Mouse (Mus musculus) olfactory bulb, adult 2 months (tissue): ENCODE results near the gene Styxl1.

ENCODE experiments used
- CTCF ChIP-seq: fragments of 200-500 bp; IDR thresholded peaks from 2 replicates; pipeline ENCODE4 v1.5.1; 2012; ENCODE audit warnings: low read depth, mild to moderate bottlenecking, low read length, moderate library complexity; ENCODE audit not compliant: insufficient read depth
- POLR2A ChIP-seq: fragments of 200-500 bp; IDR thresholded peaks from 2 replicates; pipeline ENCODE4 v1.6.1; 2012; ENCODE audit warnings: mild to moderate bottlenecking, low read depth, low read length, moderate library complexity; ENCODE audit not compliant: insufficient read depth

DNA sequence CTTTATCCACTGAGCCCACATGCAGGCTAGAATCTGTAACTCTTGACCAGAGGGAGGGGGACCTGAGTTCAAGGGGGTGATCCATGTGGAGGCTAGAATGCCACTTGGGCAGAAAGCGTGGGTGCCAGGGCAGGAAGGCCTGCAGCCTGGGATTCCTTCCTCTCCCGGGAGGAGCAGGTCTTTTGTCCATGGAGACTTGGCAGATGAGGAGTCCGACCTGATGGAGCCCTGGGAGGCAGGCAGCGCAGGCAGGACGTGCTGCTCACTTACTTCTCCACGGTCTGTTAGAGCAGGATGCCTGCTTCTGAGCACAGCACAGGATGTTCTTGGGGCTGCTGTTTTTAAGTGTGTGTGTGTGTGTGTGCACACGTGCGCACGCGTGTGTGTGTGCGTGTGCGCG lies 71.1 kb downstream of the Styxl1 start:
- TF ChIP-seq CTCF (no peak), POLR2A (no peak)
